Mouse (Mus musculus) monocyte, adult 2 months (primary cell): ENCODE results near the gene Boc.

ENCODE experiments used
- DNase-seq, 2 experiments: peaks; one replicate each; pipeline ENCODE4 v3.0.0; 2022; ENCODE audit warnings: low spot score in 2 of 2, low read depth in 1 of 2

Boc gene

GRCm38 (mm10) chr16:44558471-44559329, at the start of gene Boc:
Boc (minus strand) TSS chr16:44558897.
- no peak for DNase-seq

- DNase-seq = no peak
Observed at GRCm38 (mm10) chr16:44606643-44607042, 47.9 kb upstream of the Boc start.

DNA sequence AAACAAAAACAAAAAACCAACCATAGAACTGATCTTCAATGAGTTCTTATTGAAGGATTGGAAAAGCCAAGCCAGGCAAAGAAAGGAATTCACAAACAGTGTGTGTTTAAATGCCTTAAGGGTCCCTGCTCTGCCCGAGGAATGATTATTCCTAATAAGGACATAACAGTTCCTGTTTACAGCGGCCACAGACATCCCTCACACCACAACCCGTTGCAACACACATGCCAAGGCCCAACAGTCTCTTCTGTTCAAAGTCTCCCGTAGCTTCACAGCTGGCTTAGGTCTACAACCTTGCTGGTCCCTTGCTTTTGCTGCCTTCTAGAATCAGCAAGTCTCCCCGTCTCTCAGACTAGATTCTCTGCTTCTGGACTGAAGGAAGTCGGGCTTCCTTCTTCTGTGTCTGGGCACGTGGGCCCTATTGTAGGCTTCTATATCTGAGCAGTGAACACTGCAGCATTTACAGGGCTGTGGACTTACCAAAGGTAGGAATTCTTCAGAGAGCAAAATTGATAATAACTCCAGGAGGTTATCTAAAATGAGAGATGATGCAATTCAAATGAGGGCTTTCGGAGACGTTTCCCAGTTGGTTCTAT, 45.4 kb upstream of the Boc start:
- no peak for DNase-seq

DNA sequence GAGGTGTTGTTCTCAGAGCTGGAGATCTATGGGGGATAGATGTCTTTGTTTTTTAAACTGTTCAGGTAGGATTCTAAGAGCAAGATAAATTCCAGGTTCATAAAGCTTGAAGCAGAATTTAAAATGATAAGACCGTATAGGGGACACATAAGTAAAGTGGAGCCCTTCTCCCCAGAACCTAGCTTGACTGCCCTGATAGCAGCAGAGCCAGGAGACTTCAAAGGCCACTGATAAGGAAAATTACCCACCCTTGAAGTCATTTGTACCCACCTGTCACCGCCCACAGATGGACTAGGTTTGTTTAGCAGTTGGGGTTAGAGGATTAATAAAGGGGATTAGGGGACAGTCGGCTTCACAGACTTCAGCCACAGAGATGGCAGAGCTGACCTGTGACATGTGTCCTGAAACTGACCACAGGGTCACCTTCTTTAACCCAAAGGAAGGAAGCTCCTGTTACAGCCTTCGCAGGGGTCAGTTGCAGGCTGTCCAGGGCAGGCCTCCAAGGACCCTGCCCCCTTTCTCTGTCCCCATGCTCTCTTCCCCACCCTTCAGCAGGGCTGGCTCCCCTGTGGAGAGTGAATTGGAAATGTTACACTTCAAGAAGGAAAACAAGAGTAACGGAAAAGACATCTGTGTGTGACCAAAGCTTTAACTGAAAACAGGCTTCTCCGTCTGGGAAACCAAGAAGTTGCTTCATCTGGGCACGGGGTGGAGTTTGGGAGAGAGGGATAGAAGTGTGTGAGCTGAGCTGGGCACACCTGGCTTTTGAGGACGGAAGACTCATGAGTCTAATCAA, 43.5 kb upstream of the Boc start:
- DNase-seq = no peak

- no peak for DNase-seq
Observed at GRCm38 (mm10) chr16:44601182-44601581, 42.5 kb upstream of the Boc start.

GRCm38 (mm10) chr16:44597106-44597806, 38.6 kb upstream of the Boc start:
- DNase-seq = no peak

GRCm38 (mm10) chr16:44589506-44589905, 30.8 kb upstream of the Boc start:
- no peak for DNase-seq

DNA sequence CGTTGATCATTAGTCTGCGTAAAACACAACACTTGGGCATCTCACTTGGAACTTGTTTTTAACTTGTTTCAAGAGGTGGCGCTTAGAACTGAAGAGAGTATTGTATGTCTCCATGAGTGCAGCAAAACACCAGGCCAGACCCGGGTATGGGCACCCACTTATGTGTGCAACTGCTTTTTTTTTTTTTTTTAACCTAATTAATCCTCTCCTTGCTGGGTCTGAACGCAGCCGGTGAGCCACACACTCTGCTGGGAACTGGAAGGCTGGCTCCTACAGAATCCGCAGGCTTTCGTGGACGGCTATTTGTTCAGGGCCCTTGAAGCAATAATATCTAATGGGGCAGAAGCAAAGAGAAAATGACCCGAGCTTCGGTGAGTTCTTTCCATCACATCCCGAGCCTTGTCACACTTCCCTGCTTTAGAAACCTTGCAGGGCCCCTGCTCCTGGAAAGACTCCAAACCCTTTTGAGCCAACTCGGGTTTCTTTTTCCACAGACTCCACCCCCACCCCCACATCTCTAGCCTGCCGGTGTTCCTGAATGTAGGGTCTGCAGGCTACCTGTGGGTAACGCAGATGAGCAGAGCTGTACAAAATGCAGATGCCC, 20.8 kb upstream of the Boc start:
- no peak for DNase-seq

- DNase-seq = no peak
Observed at GRCm38 (mm10) chr16:44578551-44578950, 19.9 kb upstream of the Boc start.

- DNase-seq = no peak
Observed at GRCm38 (mm10) chr16:44568056-44568455, 9.4 kb upstream of the Boc start.

- DNase-seq = no peak
Observed at GRCm38 (mm10) chr16:44565328-44566210, 6.9 kb upstream of the Boc start.

GRCm38 (mm10) chr16:44564359-44564758, 5.7 kb upstream of the Boc start:
- DNase-seq = no peak

DNA sequence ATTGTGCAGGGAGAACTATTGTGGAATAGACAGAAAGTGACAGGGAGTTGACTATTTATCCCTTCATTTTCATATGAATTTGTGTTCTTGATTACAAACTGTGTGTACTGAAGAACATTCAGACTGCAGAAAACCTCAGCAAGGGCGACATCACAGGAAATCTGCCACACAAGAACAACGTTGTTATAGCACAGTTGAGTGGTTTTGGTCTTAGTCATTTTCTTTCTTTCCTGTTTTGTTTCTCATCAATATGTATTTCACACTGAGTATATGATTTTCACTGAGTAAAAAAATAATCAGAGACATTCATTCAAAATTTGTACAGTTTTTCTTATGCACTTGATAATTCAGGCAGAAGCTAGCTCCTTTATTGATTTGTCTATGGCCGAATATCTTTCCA, 3.4 kb upstream of the Boc start:
- no peak for DNase-seq

GRCm38 (mm10) chr16:44560214-44560613, 1.5 kb upstream of the Boc start:
- no peak for DNase-seq

DNA sequence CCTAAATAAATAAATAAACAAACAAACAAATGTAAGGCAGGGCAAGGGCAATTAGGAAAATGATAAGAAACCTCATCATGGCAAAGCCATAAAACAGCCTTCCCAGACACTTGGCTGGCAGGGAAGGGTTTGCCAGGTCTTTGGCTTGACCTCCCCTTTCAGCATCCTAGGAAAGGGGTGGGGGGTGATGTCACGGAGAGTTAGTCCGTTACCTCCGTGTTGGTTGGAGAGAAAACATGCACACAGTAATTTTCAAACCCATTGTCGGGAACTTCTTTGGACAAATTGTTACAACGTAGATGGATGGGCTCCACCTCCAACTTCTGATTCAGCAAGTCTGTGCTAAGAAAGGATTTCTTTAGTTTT, 616 bp upstream of the Boc start:
- DNase-seq = no peak

GRCm38 (mm10) chr16:44557661-44558470, 831 bp downstream of the Boc start:
- DNase-seq = no peak

GRCm38 (mm10) chr16:44557084-44557483, 1.6 kb downstream of the Boc start:
- DNase-seq = no peak

DNA sequence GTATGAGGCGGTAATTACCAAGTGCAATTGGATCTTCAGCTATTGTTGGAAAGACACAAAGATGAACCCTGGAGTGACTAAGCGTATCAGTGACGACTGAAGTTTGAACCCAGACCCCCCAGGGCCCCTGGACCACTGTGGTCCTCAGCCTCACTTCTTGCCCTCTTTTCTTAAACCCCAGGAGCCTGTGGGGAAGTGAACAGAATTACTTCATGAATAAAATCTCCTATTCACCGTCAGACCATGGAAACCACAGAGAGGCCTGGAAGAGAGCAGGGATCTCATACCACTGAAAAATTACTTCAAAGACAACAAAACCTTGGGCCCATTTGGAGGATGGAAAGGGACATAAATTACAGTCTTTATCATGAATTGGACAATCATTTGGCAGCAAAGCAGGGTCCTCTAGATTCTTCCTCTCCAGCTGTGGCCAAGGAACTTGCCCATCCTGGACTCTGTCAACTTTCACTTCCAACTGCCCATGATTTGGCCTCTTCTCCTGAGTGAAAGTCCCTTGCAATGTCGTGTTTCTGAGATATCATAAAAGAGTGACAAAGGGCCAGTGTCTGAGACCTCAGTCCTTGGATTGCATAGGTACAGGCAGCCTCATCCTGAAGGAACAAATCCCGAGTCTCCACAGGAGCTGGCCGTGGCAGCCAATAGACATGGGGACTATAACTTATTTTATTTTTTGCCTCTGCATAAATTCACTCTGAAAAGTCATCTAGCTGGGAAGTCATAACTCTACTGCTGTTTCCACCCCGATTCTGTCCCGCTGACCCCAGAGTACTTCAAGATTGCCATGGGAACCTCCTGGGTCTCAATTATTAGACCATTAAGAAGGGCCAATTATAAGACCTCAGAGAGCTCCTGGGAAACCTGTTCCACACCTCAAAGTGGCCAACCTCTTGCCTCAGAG, 2.6 kb downstream of the Boc start:
- no peak for DNase-seq
